Mouse (Mus musculus) C2C12 (cell line): ENCODE results near the gene E330009J07Rik.

Source experiments
- CEBPB ChIP-seq: IDR thresholded peaks from one replicate; pipeline ENCODE4 v1.6.1; 2011; ENCODE audit warnings: low read depth, mild to moderate bottlenecking, control low read depth, moderate library complexity
- CTCF ChIP-seq: IDR thresholded peaks from one replicate; pipeline ENCODE4 v1.5.1; 2011; ENCODE audit not compliant: control insufficient read depth, insufficient read depth, insufficient read length
- MAX ChIP-seq: IDR thresholded peaks from one replicate; pipeline ENCODE4 v1.6.1; 2011; ENCODE audit warnings: mild to moderate bottlenecking, control low read depth
- MYOG ChIP-seq: IDR thresholded peaks from one replicate; pipeline ENCODE4 v1.6.1; 2011; ENCODE audit not compliant: control insufficient read depth, insufficient read length; ENCODE audit errors: extremely low read depth
- USF1 ChIP-seq: IDR thresholded peaks from one replicate; pipeline ENCODE4 v1.6.1; 2011; ENCODE audit warnings: low read depth, mild to moderate bottlenecking, control low read depth, moderate library complexity

DNA sequence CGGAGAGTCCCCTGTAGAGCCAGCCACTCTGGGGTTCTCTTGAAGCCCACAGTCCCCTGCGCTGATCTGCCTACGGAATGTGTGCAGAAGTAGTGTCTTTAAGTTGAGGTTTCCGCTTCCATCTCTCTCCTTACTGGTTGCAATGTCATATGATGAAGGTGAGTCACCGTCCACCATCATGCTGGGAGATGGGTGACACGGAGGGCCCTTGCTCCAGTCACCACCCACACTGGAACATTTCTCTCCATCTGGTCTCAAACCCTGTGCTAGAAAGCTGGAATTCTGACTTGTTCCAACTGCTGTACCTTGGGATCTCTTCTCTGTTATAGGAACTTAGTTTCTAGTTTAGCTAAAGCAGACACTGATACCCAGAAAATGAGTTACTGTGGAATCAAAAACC is 14.8 kb downstream of the E330009J07Rik start:
- no peak for TF ChIP-seq CTCF
- no peak for TF ChIP-seq MAX
- no peak for TF ChIP-seq MYOG
- no peak for TF ChIP-seq USF1
- TF ChIP-seq CEBPB = no peak
